Mouse (Mus musculus) stomach, postnatal 0 days (tissue): Measurements from ENCODE around the gene Camkv. TPM values are rescaled to one million over a fixed set of nuclear protein-coding genes. Genes with fewer than 3 reads are reported as not detected.

Experiments used
- ATAC-seq: fragments of 200-750 bp; cut with Nextera tagmentation; 2 replicates; pipeline ENCODE4 v1.8.0; 2017; ENCODE audit not compliant: low FRiP score, low TSS enrichment
- DNase-seq: peaks from one replicate; pipeline ENCODE4 v3.0.0-alpha.2; 2016; ENCODE audit warnings: low spot score
- H3K27ac ChIP-seq: fragments of 300-500 bp; sonication (generic); replicated peaks from 2 replicates; pipeline ENCODE4 v1.5.1; 2014; ENCODE audit warnings: mild to moderate bottlenecking, control low read depth
- H3K27me3 ChIP-seq: fragments of 300-500 bp; sonication (generic); 2 replicates; pipeline ENCODE4 v1.6.1; 2014; ENCODE audit warnings: low read length; ENCODE audit not compliant: control insufficient read depth, insufficient read depth
- H3K36me3 ChIP-seq: fragments of 300-500 bp; sonication (generic); 2 replicates; pipeline ENCODE4 v1.6.1; 2014; ENCODE audit warnings: low read length, mixed read lengths; ENCODE audit not compliant: control insufficient read depth, insufficient read depth
- H3K4me1 ChIP-seq: fragments of 300-500 bp; sonication (generic); replicated peaks from 2 replicates; pipeline ENCODE4 v1.6.1; 2014; ENCODE audit warnings: antibody characterized with exemption; ENCODE audit not compliant: control insufficient read depth, insufficient read depth
- H3K4me2 ChIP-seq: fragments of 300-500 bp; sonication (generic); replicated peaks from 2 replicates; pipeline ENCODE4 v1.6.1; 2014; ENCODE audit warnings: low read depth, mild to moderate bottlenecking, control low read depth, moderate library complexity
- H3K4me3 ChIP-seq: fragments of 300-500 bp; sonication (generic); 2 replicates; pipeline ENCODE4 v1.5.1; 2014; ENCODE audit warnings: low read depth, low read length, control low read depth
- H3K9ac ChIP-seq: fragments of 300-500 bp; sonication (generic); 2 replicates; pipeline ENCODE4 v1.6.1; 2014; ENCODE audit warnings: mild to moderate bottlenecking, low read length, control low read depth, mixed read lengths
- H3K9me3 ChIP-seq: fragments of 300-500 bp; sonication (generic); 2 replicates; pipeline ENCODE4 v1.6.1; 2016; ENCODE audit warnings: low read length; ENCODE audit not compliant: control insufficient read depth
- CTCF ChIP-seq: IDR thresholded peaks from 2 replicates; pipeline ENCODE4 v1.5.1; 2016; ENCODE audit warnings: antibody characterized with exemption, low read depth, mild to moderate bottlenecking, moderate library complexity
- EP300 ChIP-seq: optimal IDR thresholded peaks from 2 replicates; pipeline ENCODE3; 2016; ENCODE audit warnings: antibody characterized with exemption
- WGBS: fragments of 180-500 bp; shearing (Covaris S2); extraction: QIAGEN DNeasy Blood & Tissue Kit; methylation state at CpG from one replicate; pipeline ENCODE4 v1.1.7; 2014; 5-methylcytosine and 5-hydroxymethylcytosine counted together
- polyA plus RNA-seq: library from polyadenylated mRNA; unstranded; fragments of >200 nt; fragmentation: Nextera tagmentation; extraction: Ambion mirVana; gene quantifications from 2 replicates; pipeline ENCODE4 v1.2.1, GENCODE M21; 2015

Camkv gene
- polyA plus RNA-seq, 1 experiment from 2014 or later: 0.62 TPM

GRCm38 (mm10) chr9:107906967-107907800 lies 28.3 kb upstream of the Camkv start:
- peak overlapping the region; percentile 51 for H3K4me3 ChIP-seq
- peaks cover 9% of the 10 kb centered on the region for H3K4me1 ChIP-seq
- H3K4me2 ChIP-seq: peak overlapping the region; percentile 91
- H3K9me3 ChIP-seq: no peaks in the 10 kb centered on the region
- H3K9ac ChIP-seq: peak overlapping the region; percentile 72
- ATAC-seq: no peak
- DNase-seq: peak; percentile 54
- H3K27me3 ChIP-seq: no peaks in the 10 kb centered on the region
- WGBS: 26% methylated on average over 31 of the region's 31 CpGs
- peak overlapping the region; percentile 96 for H3K27ac ChIP-seq
- H3K36me3 ChIP-seq: peaks cover 4% of the 10 kb centered on the region; the same call in 1 of the 2 replicates
- no peak for TF ChIP-seq EP300

- 40% methylated on average over 14 of the region's 14 CpGs for WGBS
- peak overlapping the region; percentile 96 for H3K27ac ChIP-seq
- peak overlapping the region; percentile 72 for H3K9ac ChIP-seq
- peak overlapping the region; percentile 91 for H3K4me2 ChIP-seq
- peak overlapping the region; percentile 51 for H3K4me3 ChIP-seq
- H3K27me3 ChIP-seq: no peaks in the 10 kb centered on the region
- peaks cover 9% of the 10 kb centered on the region for H3K36me3 ChIP-seq
- peaks cover 9% of the 10 kb centered on the region for H3K4me1 ChIP-seq
- ATAC-seq: no peak
- TF ChIP-seq EP300: no peak
- no peak for TF ChIP-seq CTCF
- DNase-seq: peak; percentile 41
- H3K9me3 ChIP-seq: no peaks in the 10 kb centered on the region
Measured at GRCm38 (mm10) chr9:107907801-107908120, 27.7 kb upstream of the Camkv start.

- Histone ChIP-seq H3K4me1 (peaks cover 9% of the 10 kb centered on the region), H3K9me3 (no peaks in the 10 kb centered on the region), H3K4me3 (peak overlapping the region; percentile 51), H3K27ac (peak overlapping the region; percentile 96), H3K4me2 (peak overlapping the region; percentile 91), H3K9ac (peak overlapping the region; percentile 72), H3K36me3 (peaks cover 16% of the 10 kb centered on the region), H3K27me3 (no peaks in the 10 kb centered on the region)
- DNase-seq: peak; percentile 85
- TF ChIP-seq EP300 (peak; percentile 31), CTCF (no peak)
- ATAC-seq: peak; percentile 57
- 10% methylated on average over 18 of the region's 18 CpGs for WGBS
Measured at GRCm38 (mm10) chr9:107908410-107909158, 26.9 kb upstream of the Camkv start.

GRCm38 (mm10) chr9:107910025-107910769 lies 25.3 kb upstream of the Camkv start:
- H3K36me3 ChIP-seq: peaks cover 20% of the 10 kb centered on the region
- peak overlapping the region; percentile 91 for H3K4me2 ChIP-seq
- H3K4me1 ChIP-seq: peaks cover 9% of the 10 kb centered on the region
- no peaks in the 10 kb centered on the region for H3K27me3 ChIP-seq
- H3K9ac ChIP-seq: peak overlapping the region; percentile 65
- 42% methylated on average over 15 of the region's 15 CpGs for WGBS
- TF ChIP-seq EP300 (peak; percentile 76), CTCF (no peak)
- H3K27ac ChIP-seq: peak overlapping the region; percentile 96
- no peaks in the 10 kb centered on the region for H3K9me3 ChIP-seq
- peak overlapping the region; percentile 51 for H3K4me3 ChIP-seq
- DNase-seq: peak; percentile 91
- peak; percentile 88 for ATAC-seq

GRCm38 (mm10) chr9:107914764-107915420 lies 20.6 kb upstream of the Camkv start:
- no peak for DNase-seq
- Histone ChIP-seq H3K4me2 (no peak overlapping the region), H3K36me3 (peaks cover 43% of the 10 kb centered on the region), H3K27me3 (no peaks in the 10 kb centered on the region), H3K9me3 (no peaks in the 10 kb centered on the region), H3K27ac (no peak overlapping the region), H3K9ac (no peak overlapping the region), H3K4me3 (no peak overlapping the region), H3K4me1 (no peaks in the 10 kb centered on the region; the same call in 1 of the 2 replicates)
- WGBS: 78% methylated on average over 16 of the region's 16 CpGs
- TF ChIP-seq CTCF (no peak), EP300 (no peak)
- ATAC-seq: no peak
